Mouse (Mus musculus) cerebellum, adult 8-10 months (tissue): Measurements from ENCODE around the gene Hes3.

Source experiments
- DNase-seq: peaks from one replicate; pipeline ENCODE4 v3.0.0; 2022

Gene Hes3

DNA sequence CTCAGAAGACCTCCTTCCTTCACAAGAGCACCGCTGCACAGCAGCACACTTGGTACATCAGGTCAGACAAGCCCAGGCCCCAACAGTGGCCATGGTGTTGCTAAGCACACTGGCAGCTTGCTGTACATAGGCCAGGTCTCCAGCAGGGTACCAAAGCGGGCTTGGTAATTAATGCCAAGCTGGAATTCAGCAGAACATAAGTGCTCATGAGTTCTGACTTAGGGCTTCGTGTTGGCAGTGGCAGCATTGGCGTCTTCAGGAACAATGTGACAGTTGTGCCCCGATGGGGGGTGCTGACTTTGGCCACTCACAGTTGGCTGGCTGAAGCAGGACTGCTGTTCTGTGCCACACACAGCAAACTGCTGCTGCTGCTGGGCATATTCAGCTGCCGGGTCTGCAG is 13.2 kb upstream of the Hes3 start:
- DNase-seq, result no peak

DNA sequence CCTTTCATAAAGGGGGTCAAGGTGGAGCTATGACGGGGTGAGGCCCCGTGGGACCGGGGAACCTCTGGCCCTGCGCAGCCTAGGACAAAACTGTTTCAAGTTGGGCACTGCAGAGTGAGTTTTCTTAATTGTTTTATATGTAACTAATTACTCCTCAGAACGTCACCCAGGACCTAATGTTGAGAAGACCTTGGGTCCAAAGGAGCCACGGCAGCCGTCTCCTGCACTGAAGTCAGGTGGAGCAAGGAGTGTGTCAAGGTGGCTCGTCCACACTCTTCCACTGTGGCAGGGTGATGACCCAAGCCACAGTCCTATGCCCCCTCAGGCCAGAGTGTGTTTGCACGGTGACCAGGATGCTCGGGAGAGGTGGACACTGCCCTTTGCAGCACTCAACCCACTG is 11.7 kb upstream of the Hes3 start:
- no peak for DNase-seq

DNA sequence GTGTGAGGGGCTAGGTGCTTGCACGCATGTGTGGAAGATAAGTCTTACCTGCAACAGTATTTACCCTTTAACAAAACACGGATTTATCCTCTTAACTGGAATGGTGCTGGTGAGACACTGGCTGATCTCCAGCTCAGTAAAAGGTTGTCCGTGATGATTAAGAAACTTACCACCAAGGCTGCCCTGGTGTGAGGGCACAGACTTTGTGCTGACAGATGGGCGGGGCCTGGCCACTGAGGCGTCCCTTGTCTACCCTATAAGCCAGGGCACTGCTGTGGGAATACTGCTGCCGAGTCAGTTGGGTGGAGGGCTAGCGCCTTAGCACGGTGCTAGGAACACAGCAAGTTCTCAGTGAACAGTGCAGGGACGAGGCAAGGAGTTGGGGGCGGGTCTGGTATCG is 10.6 kb upstream of the Hes3 start:
- DNase-seq, result no peak

DNA sequence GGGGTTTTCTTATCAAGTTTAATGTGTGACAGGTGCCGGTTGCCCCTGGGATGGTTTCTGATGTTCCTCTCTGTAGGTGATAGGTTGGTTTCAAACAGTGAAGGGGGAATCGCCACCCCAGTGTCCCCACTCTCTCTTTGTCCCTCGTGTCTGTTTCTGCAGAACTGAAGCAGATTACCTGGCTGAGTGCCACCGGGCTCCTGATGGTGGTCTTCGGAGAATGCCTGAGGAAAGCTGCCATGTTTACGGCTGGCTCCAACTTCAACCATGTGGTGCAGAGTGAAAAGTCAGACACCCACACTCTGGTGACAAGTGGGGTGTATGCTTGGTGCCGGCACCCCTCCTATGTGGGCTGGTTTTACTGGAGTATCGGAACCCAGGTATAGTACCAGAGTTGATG is 8.9 kb upstream of the Hes3 start:
- no peak for DNase-seq

DNA sequence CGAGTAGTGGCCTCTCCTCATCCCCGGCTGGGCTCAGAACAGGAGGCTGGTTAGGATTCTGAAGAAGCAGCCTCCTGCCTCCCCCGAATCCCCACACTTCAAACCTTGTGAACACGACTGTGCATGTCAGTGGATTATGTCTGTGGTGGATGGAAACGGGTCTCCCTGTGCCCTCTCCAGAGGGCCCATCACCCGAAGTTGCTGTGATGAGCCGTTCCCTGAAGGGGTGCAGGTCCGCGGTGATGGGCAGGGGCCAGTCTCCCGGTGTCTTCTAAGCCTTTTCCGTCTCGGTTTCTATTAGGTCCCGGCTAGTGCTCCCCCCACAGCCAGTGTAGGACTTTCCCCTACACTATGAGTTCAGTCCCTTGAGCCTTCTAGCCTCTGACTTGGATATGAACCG is 7.4 kb upstream of the Hes3 start:
- no peak for DNase-seq

DNA sequence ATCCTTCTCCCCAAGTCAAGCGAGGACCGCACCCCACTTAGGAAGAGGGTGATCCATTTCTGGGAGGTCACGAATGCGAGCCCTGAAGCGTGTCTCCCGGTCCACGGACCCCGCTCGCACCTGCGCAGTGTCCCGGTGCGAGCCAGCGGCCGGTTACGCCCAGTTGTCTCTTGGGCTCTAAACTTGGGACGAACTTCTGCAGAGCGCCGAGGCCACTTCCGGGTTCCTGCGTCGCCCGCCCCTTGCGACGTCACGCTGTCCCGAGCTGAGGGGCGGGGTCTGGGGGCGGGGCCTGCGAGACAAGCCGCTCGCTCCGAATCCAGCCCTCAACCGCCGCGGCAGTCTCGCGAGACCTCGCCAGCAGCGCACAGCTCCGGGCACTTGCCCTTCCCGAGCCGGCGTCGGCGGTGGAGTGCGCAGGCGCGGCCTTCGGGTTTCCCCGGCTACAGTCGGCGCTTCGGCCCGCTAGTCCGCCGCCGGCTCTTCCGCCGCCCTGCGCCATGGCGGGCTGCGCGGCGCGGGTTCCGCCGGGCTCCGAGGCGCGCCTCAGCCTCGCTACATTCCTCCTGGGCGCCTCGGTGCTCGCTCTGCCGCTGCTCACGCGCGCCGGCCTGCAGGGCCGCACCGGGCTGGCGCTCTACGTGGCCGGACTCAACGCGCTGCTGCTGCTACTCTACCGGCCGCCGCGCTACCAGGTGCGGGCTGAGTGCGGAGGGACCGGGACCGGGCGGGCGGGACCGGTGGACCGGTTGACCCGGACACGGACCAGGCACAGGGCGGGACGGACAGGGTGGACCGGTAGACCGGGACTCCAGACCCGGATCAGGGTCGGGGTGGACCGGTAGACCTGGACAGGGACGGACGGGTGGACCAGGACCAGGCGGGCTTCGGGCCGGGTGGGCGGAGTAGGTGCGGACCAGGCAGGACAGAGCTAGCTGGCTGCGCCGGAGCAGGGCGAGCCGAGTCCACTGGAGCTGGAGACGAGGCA is 5.7 kb upstream of the Hes3 start, which contains the start of gene Icmt:
Gene Icmt, plus strand, starts transcription at position 354 of the 988 bp plus-strand sequence.
- DNase-seq, result peak; percentile 99

DNA sequence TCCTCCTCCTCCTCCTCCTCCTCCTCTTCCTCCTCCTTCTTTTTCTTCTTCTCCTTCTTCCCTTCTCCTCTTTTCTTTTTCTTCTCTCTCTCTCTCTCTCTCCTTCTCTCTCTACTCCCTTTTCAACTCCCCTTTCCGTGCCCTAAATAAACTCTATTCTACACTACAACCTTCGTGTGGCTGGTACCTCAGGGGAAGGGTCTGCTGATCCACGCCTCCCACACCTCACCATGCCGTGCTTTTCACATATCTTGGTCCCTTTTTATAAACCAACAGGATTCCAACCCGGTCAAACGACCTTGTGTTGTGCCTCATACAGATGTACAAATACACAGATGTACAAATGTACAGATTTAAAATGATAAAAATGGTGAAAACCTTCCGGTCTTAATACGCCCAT is 4.9 kb upstream of the Hes3 start:
- no peak for DNase-seq

DNA sequence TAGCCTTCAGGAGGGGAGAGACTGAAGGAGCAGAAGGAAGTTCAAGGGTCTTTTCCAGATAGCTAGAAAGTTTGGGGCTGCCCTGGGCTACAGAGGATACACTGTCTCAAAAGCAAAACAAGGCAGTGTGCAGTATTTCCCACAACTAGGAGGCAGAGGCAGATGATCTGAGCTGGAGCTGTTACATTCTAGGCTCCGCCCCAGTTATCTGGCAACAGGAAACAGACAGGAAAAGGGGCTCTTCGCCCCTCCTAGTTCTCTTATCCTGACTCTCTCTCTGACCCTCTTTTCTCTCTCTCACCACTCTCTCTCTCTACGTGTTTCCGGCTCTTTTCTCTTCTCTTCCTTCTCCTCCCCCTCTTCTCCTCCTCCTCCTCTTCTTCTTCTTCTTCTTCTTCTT is 4.5 kb upstream of the Hes3 start:
- DNase-seq, result no peak

DNA sequence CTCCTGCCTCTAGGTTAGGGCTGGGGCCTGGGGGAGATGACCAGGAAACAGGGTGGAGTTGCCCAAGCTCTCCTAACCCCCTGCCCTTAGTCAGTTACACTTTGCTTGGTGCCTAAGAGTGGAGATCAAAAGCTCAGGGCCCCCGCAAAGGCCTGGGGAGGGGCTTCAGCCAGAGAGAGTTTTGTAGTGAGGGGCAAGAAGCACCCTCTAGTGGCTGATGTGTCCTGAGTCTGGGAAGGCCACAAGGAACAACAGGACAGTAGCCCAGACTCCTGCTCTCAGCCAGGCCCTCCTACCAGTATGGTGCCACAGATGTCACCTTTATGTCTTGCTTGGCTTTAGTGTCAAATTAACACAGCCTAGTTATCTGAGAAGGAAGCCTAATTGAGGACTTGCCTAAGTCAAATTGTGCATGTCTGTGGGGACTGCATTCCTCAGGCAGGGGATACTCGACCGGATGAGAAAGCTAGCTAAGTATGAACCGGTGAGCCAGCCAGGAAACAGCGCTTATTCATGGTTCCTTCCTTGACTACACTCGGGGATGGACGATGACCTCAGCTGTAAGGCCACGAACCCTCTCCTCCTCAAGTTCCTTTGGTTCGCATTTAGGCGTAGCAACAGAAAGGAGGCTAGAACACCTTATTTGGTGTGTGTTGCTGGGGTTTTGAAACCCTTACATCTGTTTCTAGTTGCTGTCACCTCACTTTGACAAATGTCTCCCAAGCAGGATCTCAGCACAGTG is 2.9 kb upstream of the Hes3 start:
- DNase-seq, result no peak

DNA sequence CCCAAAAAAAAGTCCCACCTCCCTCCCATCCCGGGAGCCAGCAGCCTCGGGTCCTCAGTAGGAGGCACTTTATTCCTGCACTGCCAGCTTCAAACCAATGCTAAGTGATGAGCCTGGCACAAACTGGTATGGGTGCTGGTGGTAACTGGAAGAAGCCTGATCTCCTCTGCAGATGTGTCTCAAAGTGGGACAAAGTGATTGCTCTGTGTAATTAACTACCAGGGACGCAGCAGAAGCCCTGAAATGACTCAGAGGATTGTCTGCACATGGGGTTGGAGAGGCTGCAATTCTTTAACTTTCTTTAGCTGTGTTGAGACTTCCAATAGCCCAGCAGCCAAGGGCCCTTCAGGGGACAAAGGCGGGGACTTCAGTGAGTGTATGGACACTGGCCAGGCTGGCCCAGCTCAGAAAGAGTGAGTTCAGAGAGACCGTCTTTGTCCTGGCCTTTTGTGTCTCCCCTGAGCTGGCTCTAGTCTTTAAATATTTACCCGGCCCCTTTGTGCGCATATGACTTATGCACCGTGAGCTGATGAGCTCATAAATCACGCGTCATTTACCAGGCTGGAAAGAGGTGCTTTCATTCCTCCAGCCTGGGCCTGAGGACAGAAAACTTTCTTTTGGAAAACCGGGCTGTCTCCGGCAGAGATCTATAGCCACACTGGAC is 772 bp upstream of the Hes3 start:
- no peak for DNase-seq

DNA sequence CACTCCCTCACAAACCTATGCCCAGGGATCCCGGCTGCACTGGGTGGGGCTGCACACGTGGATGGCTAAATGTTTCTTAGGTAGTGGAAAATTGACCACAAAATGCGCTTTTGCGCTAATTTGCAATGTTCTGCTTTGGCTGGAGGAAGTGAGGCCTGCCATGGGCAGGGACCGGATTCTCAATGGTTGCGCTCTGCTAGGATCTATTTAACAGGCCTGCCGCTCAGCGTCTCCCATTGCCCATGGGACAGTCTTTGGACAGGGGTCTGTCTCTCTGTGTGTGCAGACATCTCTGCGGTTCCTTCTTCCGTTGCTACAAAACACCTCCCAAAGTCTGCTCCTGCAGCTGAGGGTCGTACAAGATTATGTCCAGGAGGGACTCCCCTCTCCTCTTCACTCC is 471 bp downstream of the Hes3 start:
- DNase-seq, result no peak

DNA sequence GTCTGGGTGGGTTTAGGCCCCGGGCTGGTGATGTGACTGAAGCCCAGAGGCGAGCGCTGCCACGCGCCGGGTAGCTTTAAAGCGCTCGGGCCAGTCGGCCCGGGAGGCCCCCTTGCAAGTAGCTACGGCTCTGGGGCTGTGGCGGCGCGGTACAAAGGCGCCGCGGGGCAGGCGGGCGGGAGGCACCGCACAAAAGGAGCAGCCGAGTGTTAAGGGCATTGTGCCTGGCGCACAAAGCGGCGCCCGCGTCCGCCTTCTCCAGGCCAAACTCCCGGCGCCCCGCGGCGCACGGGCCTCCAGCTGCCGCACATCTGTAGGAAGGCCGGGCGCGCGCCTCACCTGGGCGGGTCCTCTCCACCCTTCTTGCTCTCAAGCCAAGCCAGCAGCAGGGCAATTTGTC is 1.1 kb downstream of the Hes3 start:
- DNase-seq, result no peak

DNA sequence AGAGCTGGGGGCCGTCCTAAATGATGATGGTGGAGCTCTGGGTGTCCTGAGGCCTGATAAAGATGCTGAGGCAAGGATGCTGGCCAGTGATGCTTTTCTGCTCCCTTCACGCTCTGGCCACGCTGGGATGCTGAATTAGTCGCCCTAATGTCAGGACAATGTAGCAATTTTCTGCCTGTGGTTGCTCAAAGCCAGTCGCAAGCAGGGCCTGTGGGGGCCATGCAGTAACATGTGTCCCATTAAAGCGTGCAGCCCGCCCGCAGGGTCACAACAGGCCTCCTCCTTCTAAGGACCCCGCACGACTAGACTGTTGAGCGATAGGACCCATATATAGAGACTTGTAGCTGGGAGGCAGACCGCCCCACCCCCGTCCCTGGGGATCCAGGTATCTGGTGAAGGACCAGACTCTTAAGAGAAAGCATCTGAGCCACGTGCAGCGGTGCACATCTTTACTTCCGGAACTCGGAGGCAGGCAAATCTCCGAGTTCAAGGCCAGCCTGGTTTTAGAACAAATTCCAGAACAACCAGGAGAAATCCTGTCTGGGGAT is 3.0 kb downstream of the Hes3 start:
- DNase-seq, result no peak

DNA sequence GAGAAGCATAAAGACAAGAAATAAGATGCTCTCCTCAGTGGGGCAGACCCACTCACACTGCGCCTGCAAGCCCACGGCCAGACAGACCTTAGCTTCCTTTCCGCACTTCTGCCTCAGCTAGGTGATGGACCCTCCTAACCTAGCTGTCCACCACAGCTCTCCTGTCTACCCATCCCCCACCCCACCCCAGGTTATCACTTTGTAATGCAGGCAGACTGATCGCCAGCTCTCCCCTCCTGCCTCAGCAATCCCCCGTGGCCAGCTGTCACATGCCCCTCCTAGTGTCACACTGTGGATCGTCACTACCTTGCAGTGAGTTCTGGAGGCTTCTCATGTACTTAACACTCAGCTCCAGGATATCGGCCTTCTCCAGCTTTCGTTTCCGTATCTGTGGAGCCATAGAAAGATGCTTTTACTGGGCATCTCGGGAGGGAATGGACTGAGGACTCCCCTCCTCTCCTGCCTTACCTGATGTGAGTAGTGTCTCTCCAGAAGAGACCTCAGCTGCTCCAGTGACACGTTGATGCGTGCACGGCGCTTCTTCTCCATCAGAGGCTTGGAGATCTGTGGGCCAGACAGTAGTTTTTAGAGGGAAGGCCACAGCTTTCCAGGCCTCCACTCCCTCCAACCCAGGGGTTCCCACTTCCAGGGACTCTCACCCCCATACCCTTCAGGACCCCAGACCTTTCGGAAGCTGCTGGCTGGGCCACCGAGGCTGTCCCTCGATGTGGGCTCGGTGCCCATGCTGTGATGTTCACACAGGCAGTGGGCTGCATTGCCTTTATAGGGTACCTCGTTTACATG is 3.9 kb downstream of the Hes3 start:
- DNase-seq, result no peak

DNA sequence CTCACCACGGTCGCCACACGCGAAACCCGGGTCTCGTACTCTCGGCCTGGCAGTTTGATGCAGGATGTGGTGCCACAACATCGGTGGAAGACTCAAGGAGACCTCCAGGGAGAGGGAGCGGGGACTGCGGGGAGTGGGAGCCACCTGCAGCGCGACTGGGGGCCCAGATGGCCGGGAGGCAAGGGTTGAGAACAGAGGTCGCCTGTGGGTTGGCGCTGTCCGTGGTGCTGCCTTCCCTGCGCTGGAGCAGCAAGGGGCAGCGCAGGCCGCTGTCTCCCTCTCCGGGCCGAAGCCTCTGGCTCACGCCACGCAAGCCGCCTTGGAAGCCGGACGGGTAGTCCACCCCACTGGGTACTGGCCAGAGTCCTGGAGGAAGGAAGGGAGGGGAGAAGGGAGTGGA is 4.6 kb downstream of the Hes3 start:
- no peak for DNase-seq

DNA sequence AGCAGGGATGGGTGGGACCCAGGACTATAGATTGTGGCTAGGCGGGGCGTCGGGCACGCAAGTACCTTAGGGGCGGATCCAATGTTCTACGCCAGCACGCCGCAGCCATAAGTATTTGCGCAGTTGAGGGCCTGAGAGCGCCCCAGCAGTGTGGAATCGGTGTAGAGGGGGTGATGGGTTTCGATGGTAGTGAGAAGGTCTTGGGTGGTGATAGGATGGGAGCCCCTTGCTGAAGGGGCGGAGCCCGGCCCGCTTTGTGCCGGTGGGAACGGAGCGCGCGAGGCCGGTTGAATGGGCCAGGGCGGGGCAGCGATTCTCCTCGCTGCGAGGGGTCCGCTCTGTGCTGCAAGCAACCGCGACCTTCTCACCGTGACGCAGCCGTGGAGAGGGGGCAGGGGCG is 5.3 kb downstream of the Hes3 start:
- no peak for DNase-seq

DNA sequence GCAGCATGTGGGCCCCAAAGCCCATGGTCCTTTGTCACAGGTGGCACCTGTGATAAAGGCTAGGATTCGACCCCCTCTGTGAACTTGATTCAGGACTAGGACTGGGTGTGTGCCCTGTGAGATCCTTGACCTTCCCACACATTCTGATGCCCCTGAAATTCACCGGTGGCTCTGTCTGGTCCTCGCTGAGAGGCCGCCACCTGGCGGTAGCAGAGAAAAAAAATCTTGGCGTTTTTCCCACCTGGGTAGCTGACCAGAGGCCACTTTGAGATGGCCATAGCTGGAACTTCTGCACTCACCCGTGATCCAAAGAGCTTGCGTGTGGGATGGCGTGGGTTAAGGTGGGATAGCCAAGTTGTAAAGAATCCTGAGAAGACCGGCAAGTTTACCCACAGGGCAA is 6.0 kb downstream of the Hes3 start:
- peak; percentile 84 for DNase-seq

DNA sequence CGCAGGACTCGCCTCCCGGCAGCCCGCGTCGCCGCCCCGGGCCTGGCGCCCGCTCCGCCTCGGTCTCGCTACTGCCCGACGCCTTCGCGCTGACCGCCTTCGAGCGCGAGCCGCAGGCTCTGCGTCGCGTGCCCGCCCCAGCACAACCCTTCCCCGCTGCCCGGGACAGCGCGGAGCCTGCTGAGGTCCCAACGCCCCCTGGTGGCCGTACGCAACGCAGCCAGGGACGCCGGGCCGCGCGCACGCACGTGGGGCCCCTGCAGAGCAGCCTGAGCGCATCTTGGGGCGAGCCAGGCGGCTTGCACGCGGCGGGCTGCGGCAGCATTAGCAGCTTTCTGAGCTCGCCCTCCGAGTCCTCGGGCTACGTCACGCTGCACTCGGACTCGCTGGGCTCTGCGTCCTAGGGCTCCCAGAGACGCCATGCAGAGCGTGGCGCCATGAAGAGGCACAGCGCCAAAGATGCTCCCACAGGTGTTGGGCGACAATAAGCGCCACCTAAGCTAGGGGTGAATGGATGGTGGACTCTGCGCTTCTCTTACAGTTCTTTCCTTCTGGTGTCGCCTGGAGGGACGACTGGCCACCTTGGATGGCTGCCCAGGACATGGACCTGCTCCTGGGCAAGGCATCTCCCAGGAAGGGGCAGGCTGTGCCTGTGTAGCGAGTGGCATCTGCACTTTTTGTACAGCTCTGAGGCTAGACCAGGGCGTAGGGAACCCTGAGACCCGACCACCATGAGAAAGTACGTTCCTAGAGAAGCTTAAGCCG is 8.1 kb downstream of the Hes3 start:
- DNase-seq, result peak; percentile 86

DNA sequence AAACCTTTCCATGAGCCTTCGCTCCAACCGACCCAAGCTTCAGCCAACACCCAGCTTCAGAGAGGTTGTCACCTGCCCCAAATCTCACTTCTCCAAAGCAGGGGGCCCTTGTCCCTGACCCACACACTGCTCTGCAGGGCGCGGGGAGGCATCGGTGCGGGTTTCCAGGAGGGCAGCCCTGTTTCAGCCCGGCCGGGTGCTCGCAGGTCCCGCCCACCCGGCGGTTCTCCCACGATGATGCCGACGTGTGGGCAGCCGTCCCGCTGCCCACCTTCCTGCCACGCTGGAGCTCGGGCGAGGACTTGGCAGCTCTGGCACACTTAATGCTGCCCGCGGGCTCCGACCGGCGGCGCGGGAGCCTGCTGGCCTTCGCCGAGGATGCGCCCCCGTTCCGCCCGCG is 8.7 kb downstream of the Hes3 start:
- DNase-seq, result no peak

DNA sequence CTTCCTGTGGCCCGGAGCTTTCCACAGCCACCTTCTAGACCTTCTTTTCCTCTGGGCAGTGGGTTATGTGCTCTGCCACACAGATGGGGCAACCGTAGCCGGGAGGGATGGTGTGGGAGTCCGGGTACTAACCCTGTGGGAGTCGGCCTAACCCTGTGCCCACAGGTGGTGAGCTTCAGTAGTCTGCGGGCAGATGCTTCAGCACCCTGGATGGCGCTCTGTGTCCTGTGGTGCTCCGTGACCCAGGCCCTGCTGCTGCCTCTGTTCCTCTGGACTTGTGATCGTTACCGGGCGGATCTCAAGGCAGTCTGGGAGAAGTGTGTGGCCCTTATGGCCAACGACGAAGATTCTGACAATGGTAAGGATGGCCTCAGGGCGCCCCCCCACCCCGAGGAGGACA is 9.9 kb downstream of the Hes3 start:
- no peak for DNase-seq

DNA sequence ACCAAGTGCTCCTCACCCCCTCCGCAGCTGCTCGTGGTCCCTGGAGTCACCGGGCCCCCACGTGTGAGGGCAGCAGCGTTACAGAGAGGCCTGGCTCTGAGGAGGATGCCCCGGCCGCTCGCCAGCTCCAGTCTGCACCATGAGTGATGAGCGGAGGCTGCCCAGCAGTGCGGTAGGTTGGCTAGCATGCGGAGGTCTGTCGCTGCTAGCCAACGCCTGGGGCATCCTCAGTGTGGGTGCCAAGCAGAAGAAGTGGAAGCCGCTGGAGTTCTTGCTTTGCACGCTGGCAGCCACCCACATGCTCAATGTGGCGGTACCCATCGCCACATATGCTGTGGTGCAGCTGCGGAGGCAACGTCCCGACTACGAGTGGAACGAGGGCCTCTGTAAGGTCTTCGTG is 12.5 kb downstream of the Hes3 start:
- no peak for DNase-seq

DNA sequence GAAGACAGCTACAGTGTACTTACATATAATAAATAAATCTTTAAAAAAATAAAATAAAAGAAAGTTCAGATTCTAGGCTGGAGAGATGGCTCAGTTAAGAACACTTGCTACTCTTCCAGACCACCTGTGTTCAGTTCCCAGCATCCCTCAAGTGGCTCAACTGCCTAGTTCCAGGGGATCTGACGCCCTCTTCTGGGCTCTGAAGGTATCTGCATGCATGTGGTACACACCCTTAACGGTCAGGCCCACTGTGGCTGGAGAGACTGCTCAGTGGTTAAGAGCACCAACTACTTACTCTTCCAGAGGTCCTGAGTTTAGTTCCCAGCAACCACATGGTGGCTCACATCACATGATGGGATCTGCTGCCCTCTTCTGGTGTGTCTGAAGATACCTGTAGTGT is 13.5 kb downstream of the Hes3 start:
- DNase-seq, result no peak
